Mouse (Mus musculus) c-Kit-positive CD71-positive TER-119-positive erythroid progenitor cells, embryonic 14.5 days (primary cell): Measurements from ENCODE around the gene Hbb-bh1.
"Not testable (repeated sequence)": the region's sequence is repeated elsewhere in the genome, so short reads cannot be mapped to it uniquely, and the experiment has no call there.

Source experiments
- DNase-seq: peaks from one replicate; pipeline ENCODE4 v3.0.0-alpha.2; 2013; ENCODE audit warnings: low spot score

Gene Hbb-bh1

GRCm38 (mm10) chr7:103843034-103843433 lies at the start of gene Hbb-bh1:
Gene Hbb-bh1 (minus strand): TSS chr7:103843164.
- DNase-seq = no peak

GRCm38 (mm10) chr7:103886152-103886551 lies 43.2 kb upstream of the Hbb-bh1 start, which contains the start of gene Olfr66:
Gene Olfr66 (minus strand): TSS chr7:103886252.
- no peak for DNase-seq

- DNase-seq = peak; percentile 85
Measured at GRCm38 (mm10) chr7:103877093-103877492, 34.1 kb upstream of the Hbb-bh1 start.

GRCm38 (mm10) chr7:103874451-103874850 lies 31.5 kb upstream of the Hbb-bh1 start:
- no peak for DNase-seq

- DNase-seq = peak; percentile 81
Measured at GRCm38 (mm10) chr7:103873064-103873463, 30.1 kb upstream of the Hbb-bh1 start.

GRCm38 (mm10) chr7:103870667-103871066 lies 27.7 kb upstream of the Hbb-bh1 start:
- peak; percentile 92 for DNase-seq

- peak; percentile 89 for DNase-seq
Measured at GRCm38 (mm10) chr7:103865716-103866115, 22.8 kb upstream of the Hbb-bh1 start.

GRCm38 (mm10) chr7:103861531-103861930 lies 18.6 kb upstream of the Hbb-bh1 start:
- DNase-seq = no peak

- peak; percentile 100 for DNase-seq
Measured at GRCm38 (mm10) chr7:103860855-103861254, 17.9 kb upstream of the Hbb-bh1 start.

- peak; percentile 93 for DNase-seq
Measured at GRCm38 (mm10) chr7:103859076-103859475, 16.1 kb upstream of the Hbb-bh1 start.

- no peak for DNase-seq
Measured at GRCm38 (mm10) chr7:103854669-103855068, 11.7 kb upstream of the Hbb-bh1 start.

- DNase-seq = no peak
Measured at GRCm38 (mm10) chr7:103853090-103853489, 10.1 kb upstream of the Hbb-bh1 start, which contains the start of gene Hbb-y. Gene Hbb-y (minus strand): TSS chr7:103853216.

GRCm38 (mm10) chr7:103844525-103845325 lies 1.8 kb upstream of the Hbb-bh1 start:
- no peak for DNase-seq

- DNase-seq = no peak
Measured at GRCm38 (mm10) chr7:103840268-103840667, 2.7 kb downstream of the Hbb-bh1 start, which contains the start of gene Hbb-bh2. Gene Hbb-bh2 (minus strand): TSS chr7:103840520.

- DNase-seq = peak; percentile 94
Measured at GRCm38 (mm10) chr7:103827808-103828207, 15.2 kb downstream of the Hbb-bh1 start, which contains the start of gene Hbb-bs. Gene Hbb-bs (minus strand): TSS chr7:103828096.

- not testable (repeated sequence) for DNase-seq
Measured at GRCm38 (mm10) chr7:103827139-103827538, 15.8 kb downstream of the Hbb-bh1 start.

GRCm38 (mm10) chr7:103826255-103826887 lies 16.6 kb downstream of the Hbb-bh1 start:
- peak; percentile 87 for DNase-seq

GRCm38 (mm10) chr7:103825536-103826254 lies 17.3 kb downstream of the Hbb-bh1 start:
- DNase-seq = peak; percentile 84

GRCm38 (mm10) chr7:103824597-103824996 lies 18.4 kb downstream of the Hbb-bh1 start:
- DNase-seq = peak; percentile 60

GRCm38 (mm10) chr7:103815085-103815484 lies 27.9 kb downstream of the Hbb-bh1 start:
- peak; percentile 42 for DNase-seq

GRCm38 (mm10) chr7:103813766-103814165 lies 29.2 kb downstream of the Hbb-bh1 start, which contains the start of gene Hbb-bt:
Gene Hbb-bt (minus strand): TSS chr7:103813996.
- DNase-seq = peak; percentile 92

GRCm38 (mm10) chr7:103813152-103813551 lies 29.8 kb downstream of the Hbb-bh1 start:
- DNase-seq = not testable (repeated sequence)
